Mouse (Mus musculus): ENCODE data around the gene Ndufa11. TPM values are rescaled to one million over a fixed set of nuclear protein-coding genes. Genes with fewer than 3 reads are reported as not detected.
A peak's percentile ranks its signal among the peaks of the same experiment; 100 is the strongest.

Gene Ndufa11
- polyA plus RNA-seq, 1 experiment from 2014 or later, result 1,119 TPM

GRCm38 (mm10) chr17:56716655-56717362 is 758 bp upstream of the Ndufa11 start:
- under 1% methylated on average over 53 of the region's 55 CpGs for WGBS
- H3K9ac ChIP-seq (ENCODE audit: low read length), result peak overlapping the region; percentile 79
- H3K9me3 ChIP-seq (ENCODE audit: control insufficient read depth, low read length), result no peaks in the 10 kb centered on the region
- peak overlapping the region; percentile 81 for H3K4me2 ChIP-seq (ENCODE audit: low read length)
- peaks cover 3 to 26% of the 10 kb centered on the region in 2 experiments; a peak in 3 of 4 replicates for H3K4me1 ChIP-seq (ENCODE audit: control insufficient read depth in 2 of 2, insufficient read depth in 2 of 2, low read length in 2 of 2)
- H3K36me3 ChIP-seq (ENCODE audit: control insufficient read depth, insufficient read depth, low read length), result peaks cover 31% of the 10 kb centered on the region
- H3K27ac ChIP-seq (replicated peaks in 1 of 2; ENCODE audit: control insufficient read depth in 1 of 2, insufficient read depth in 1 of 2, low read depth in 2 of 2, low read length in 2 of 2), result peak overlapping the region; percentile 71 to 78
- no peaks in the 10 kb centered on the region for H3K27me3 ChIP-seq (ENCODE audit: control insufficient read depth, insufficient read depth, low read length)
- H3K4me3 ChIP-seq (ENCODE audit: control insufficient read depth in 1 of 2, insufficient read depth in 1 of 2, low read depth in 1 of 2, low read length in 2 of 2), result peak overlapping the region; percentile 73
- ATAC-seq (ENCODE audit: insufficient number of reproducible peaks, insufficient read depth, low FRiP score, low read depth), result peak; percentile 92

- peaks cover 9 to 29% of the 10 kb centered on the region in 2 experiments for H3K4me1 ChIP-seq (ENCODE audit: control insufficient read depth in 2 of 2, insufficient read depth in 2 of 2, low read length in 2 of 2)
- 88% methylated on average over 5 of the region's 5 CpGs for WGBS
- H3K9ac ChIP-seq (ENCODE audit: low read length), result peak overlapping the region; percentile 21; the same call in 1 of the 2 replicates
- ATAC-seq (ENCODE audit: insufficient number of reproducible peaks, insufficient read depth, low FRiP score, low read depth), result no peak
- no peak overlapping the region for H3K27ac ChIP-seq (replicated peaks in 1 of 2; ENCODE audit: control insufficient read depth in 1 of 2, insufficient read depth in 1 of 2, low read depth in 2 of 2, low read length in 2 of 2)
- no peak overlapping the region for H3K4me2 ChIP-seq (ENCODE audit: low read length)
- H3K4me3 ChIP-seq (ENCODE audit: control insufficient read depth in 1 of 2, insufficient read depth in 1 of 2, low read depth in 1 of 2, low read length in 2 of 2), result no peak overlapping the region
- no peaks in the 10 kb centered on the region for H3K27me3 ChIP-seq (ENCODE audit: control insufficient read depth, insufficient read depth, low read length)
- H3K9me3 ChIP-seq (ENCODE audit: control insufficient read depth, low read length), result 0 out of 2 replicates have a peak, but pooled peaks cover 3% of the 10 kb centered on the region
- H3K36me3 ChIP-seq (ENCODE audit: control insufficient read depth, insufficient read depth, low read length), result peaks cover 46% of the 10 kb centered on the region
Measured at GRCm38 (mm10) chr17:56722441-56722840, 4.9 kb downstream of the Ndufa11 start.

GRCm38 (mm10) chr17:56723419-56724161 is 6.0 kb downstream of the Ndufa11 start:
- no peaks in the 10 kb centered on the region for H3K27me3 ChIP-seq (ENCODE audit: control insufficient read depth, insufficient read depth, low read length)
- 80% methylated on average over 11 of the region's 11 CpGs for WGBS
- H3K9me3 ChIP-seq (ENCODE audit: control insufficient read depth, low read length), result 0 out of 2 replicates have a peak, but pooled peaks cover 3% of the 10 kb centered on the region
- H3K27ac ChIP-seq (replicated peaks in 1 of 2; ENCODE audit: control insufficient read depth in 1 of 2, insufficient read depth in 1 of 2, low read depth in 2 of 2, low read length in 2 of 2), result no peak overlapping the region
- H3K4me2 ChIP-seq (ENCODE audit: low read length), result no peak overlapping the region
- H3K4me3 ChIP-seq (ENCODE audit: control insufficient read depth in 1 of 2, insufficient read depth in 1 of 2, low read depth in 1 of 2, low read length in 2 of 2), result no peak overlapping the region
- 0 out of 2 replicates have a peak overlapping the region, but pooled peaks have one; percentile 21 for H3K9ac ChIP-seq (ENCODE audit: low read length)
- H3K4me1 ChIP-seq (ENCODE audit: control insufficient read depth in 2 of 2, insufficient read depth in 2 of 2, low read length in 2 of 2), result peaks cover 18 to 36% of the 10 kb centered on the region in 2 experiments
- peaks cover 46% of the 10 kb centered on the region for H3K36me3 ChIP-seq (ENCODE audit: control insufficient read depth, insufficient read depth, low read length)
- ATAC-seq (ENCODE audit: insufficient number of reproducible peaks, insufficient read depth, low FRiP score, low read depth), result no peak

- H3K9ac ChIP-seq (ENCODE audit: low read length), result peak overlapping the region; percentile 44; the same call in 1 of the 2 replicates
- WGBS, result 13% methylated on average over 7 of the region's 7 CpGs
- H3K4me1 ChIP-seq (ENCODE audit: control insufficient read depth in 2 of 2, insufficient read depth in 2 of 2, low read length in 2 of 2), result peaks cover 25 to 36% of the 10 kb centered on the region in 2 experiments
- no peak for ATAC-seq (ENCODE audit: insufficient number of reproducible peaks, insufficient read depth, low FRiP score, low read depth)
- H3K27ac ChIP-seq (replicated peaks in 1 of 2; ENCODE audit: control insufficient read depth in 1 of 2, insufficient read depth in 1 of 2, low read depth in 2 of 2, low read length in 2 of 2), result peak overlapping the region; percentile 18 to 65
- H3K4me3 ChIP-seq (ENCODE audit: control insufficient read depth in 1 of 2, insufficient read depth in 1 of 2, low read depth in 1 of 2, low read length in 2 of 2), result no peak overlapping the region
- no peaks in the 10 kb centered on the region for H3K27me3 ChIP-seq (ENCODE audit: control insufficient read depth, insufficient read depth, low read length)
- 0 out of 2 replicates have a peak, but pooled peaks cover 3% of the 10 kb centered on the region for H3K9me3 ChIP-seq (ENCODE audit: control insufficient read depth, low read length)
- peak overlapping the region; percentile 34 for H3K4me2 ChIP-seq (ENCODE audit: low read length)
- peaks cover 24% of the 10 kb centered on the region for H3K36me3 ChIP-seq (ENCODE audit: control insufficient read depth, insufficient read depth, low read length)
Measured at GRCm38 (mm10) chr17:56727029-56727649, 9.6 kb downstream of the Ndufa11 start.

- Histone ChIP-seq H3K4me2 (ENCODE audit: low read length) (peak overlapping the region; percentile 34), H3K4me1 (ENCODE audit: control insufficient read depth in 2 of 2, insufficient read depth in 2 of 2, low read length in 2 of 2) (peaks cover 25 to 36% of the 10 kb centered on the region in 2 experiments), H3K9me3 (ENCODE audit: control insufficient read depth, low read length) (0 out of 2 replicates have a peak, but pooled peaks cover 3% of the 10 kb centered on the region), H3K36me3 (ENCODE audit: control insufficient read depth, insufficient read depth, low read length) (peaks cover 18% of the 10 kb centered on the region), H3K9ac (ENCODE audit: low read length) (peak overlapping the region; percentile 44; the same call in 1 of the 2 replicates), H3K27ac (replicated peaks in 1 of 2; ENCODE audit: control insufficient read depth in 1 of 2, insufficient read depth in 1 of 2, low read depth in 2 of 2, low read length in 2 of 2) (peak overlapping the region; percentile 65 to 71), H3K27me3 (ENCODE audit: control insufficient read depth, insufficient read depth, low read length) (no peaks in the 10 kb centered on the region), H3K4me3 (ENCODE audit: control insufficient read depth in 1 of 2, insufficient read depth in 1 of 2, low read depth in 1 of 2, low read length in 2 of 2) (peak overlapping the region in 1 of 2 experiments; percentile 6; a peak in 1 of 4 replicates)
- peak; percentile 29; the same call in 1 of the 2 replicates for ATAC-seq (ENCODE audit: insufficient number of reproducible peaks, insufficient read depth, low FRiP score, low read depth)
- WGBS, result 12% methylated on average over 12 of the region's 12 CpGs
Measured at GRCm38 (mm10) chr17:56727659-56728058, 10.1 kb downstream of the Ndufa11 start.

GRCm38 (mm10) chr17:56728117-56728516 is 10.6 kb downstream of the Ndufa11 start:
- Histone ChIP-seq H3K4me2 (ENCODE audit: low read length) (peak overlapping the region; percentile 34), H3K9ac (ENCODE audit: low read length) (peak overlapping the region; percentile 44; the same call in 1 of the 2 replicates), H3K4me1 (ENCODE audit: control insufficient read depth in 2 of 2, insufficient read depth in 2 of 2, low read length in 2 of 2) (peaks cover 25 to 35% of the 10 kb centered on the region in 2 experiments), H3K36me3 (ENCODE audit: control insufficient read depth, insufficient read depth, low read length) (peaks cover 14% of the 10 kb centered on the region), H3K9me3 (ENCODE audit: control insufficient read depth, low read length) (0 out of 2 replicates have a peak, but pooled peaks cover 3% of the 10 kb centered on the region), H3K27ac (replicated peaks in 1 of 2; ENCODE audit: control insufficient read depth in 1 of 2, insufficient read depth in 1 of 2, low read depth in 2 of 2, low read length in 2 of 2) (peak overlapping the region; percentile 65 to 71), H3K4me3 (ENCODE audit: control insufficient read depth in 1 of 2, insufficient read depth in 1 of 2, low read depth in 1 of 2, low read length in 2 of 2) (peak overlapping the region in 1 of 2 experiments; percentile 6; a peak in 1 of 4 replicates), H3K27me3 (ENCODE audit: control insufficient read depth, insufficient read depth, low read length) (peaks cover 2% of the 10 kb centered on the region)
- ATAC-seq (ENCODE audit: insufficient number of reproducible peaks, insufficient read depth, low FRiP score, low read depth), result peak; percentile 64
- WGBS, result 10% methylated on average over 12 of the region's 12 CpGs

- no peak for ATAC-seq (ENCODE audit: insufficient number of reproducible peaks, insufficient read depth, low FRiP score, low read depth)
- peak overlapping the region in 1 of 2 experiments; percentile 65; a peak in 2 of 4 replicates for H3K27ac ChIP-seq (replicated peaks in 1 of 2; ENCODE audit: control insufficient read depth in 1 of 2, insufficient read depth in 1 of 2, low read depth in 2 of 2, low read length in 2 of 2)
- peaks cover 3% of the 10 kb centered on the region for H3K27me3 ChIP-seq (ENCODE audit: control insufficient read depth, insufficient read depth, low read length)
- peaks cover 4% of the 10 kb centered on the region; the same call in 1 of the 2 replicates for H3K36me3 ChIP-seq (ENCODE audit: control insufficient read depth, insufficient read depth, low read length)
- WGBS, result 43% methylated on average over 6 of the region's 6 CpGs
- H3K4me1 ChIP-seq (ENCODE audit: control insufficient read depth in 2 of 2, insufficient read depth in 2 of 2, low read length in 2 of 2), result peaks cover 25 to 31% of the 10 kb centered on the region in 2 experiments
- H3K9me3 ChIP-seq (ENCODE audit: control insufficient read depth, low read length), result 0 out of 2 replicates have a peak, but pooled peaks cover 3% of the 10 kb centered on the region
- H3K4me2 ChIP-seq (ENCODE audit: low read length), result no peak overlapping the region
- no peak overlapping the region for H3K4me3 ChIP-seq (ENCODE audit: control insufficient read depth in 1 of 2, insufficient read depth in 1 of 2, low read depth in 1 of 2, low read length in 2 of 2)
- no peak overlapping the region for H3K9ac ChIP-seq (ENCODE audit: low read length)
Measured at GRCm38 (mm10) chr17:56729151-56729550, 11.6 kb downstream of the Ndufa11 start.

Measured in heart, embryonic 14.5 days (tissue).